Mouse (Mus musculus): ENCODE measurements around the gene Ints14. TPM values are rescaled to one million over a fixed set of nuclear protein-coding genes. Genes with fewer than 3 reads are reported as not detected.
A peak's percentile ranks its signal among the peaks of the same experiment; 100 is the strongest.
"Not testable (repeated sequence)": the region's sequence is repeated elsewhere in the genome, so short reads cannot be mapped to it uniquely, and the experiment has no call there.

Gene Ints14
- total RNA-seq, 2 experiments from 2014 or later: 19.4 to 22.2 TPM

DNA sequence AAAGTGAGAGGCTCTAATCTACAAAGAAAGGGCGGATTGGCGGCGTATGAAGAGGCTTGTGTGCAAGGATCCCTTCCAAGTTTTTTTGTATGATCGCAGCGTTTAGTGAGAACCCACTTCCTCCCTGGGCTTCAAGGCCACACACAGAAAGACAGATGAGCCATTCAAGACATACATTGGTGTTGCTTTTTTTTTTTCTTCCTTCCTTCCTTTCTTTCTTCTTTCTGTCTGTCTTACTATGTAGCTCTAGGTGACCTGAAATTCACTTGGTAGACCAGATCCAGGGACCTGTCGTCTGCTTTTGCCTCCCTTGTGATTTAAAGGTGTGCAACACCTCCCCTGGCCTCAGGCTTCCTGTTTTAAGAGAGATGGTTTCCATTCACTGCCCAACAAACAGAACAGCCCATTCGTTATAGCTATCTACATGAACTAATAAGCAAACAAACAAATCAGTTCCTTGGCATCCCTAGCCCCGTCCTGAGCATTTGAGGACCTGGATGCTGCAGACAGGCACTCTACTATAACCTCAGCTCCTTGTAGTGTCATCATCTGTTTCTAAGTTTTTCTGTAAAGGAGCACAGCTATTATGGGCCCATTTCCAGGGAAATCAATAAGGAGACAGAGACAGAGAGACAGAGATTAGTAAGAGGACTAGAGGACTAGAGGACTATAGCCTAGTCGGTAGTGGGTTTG lies 61.3 kb downstream of the Ints14 start:
- Histone ChIP-seq H3K4me3 (peak overlapping the region; percentile 88), H3K27ac (peak overlapping the region; percentile 97)
- no peak for TF ChIP-seq CTCF (IDR thresholded peaks at IDR 0.05)
- intact Hi-C loops (cut with DNase I): no loop called here
- DNase-seq (ENCODE audit: extremely low spot score in 1 of 2, low spot score in 2 of 2): no peak

DNA sequence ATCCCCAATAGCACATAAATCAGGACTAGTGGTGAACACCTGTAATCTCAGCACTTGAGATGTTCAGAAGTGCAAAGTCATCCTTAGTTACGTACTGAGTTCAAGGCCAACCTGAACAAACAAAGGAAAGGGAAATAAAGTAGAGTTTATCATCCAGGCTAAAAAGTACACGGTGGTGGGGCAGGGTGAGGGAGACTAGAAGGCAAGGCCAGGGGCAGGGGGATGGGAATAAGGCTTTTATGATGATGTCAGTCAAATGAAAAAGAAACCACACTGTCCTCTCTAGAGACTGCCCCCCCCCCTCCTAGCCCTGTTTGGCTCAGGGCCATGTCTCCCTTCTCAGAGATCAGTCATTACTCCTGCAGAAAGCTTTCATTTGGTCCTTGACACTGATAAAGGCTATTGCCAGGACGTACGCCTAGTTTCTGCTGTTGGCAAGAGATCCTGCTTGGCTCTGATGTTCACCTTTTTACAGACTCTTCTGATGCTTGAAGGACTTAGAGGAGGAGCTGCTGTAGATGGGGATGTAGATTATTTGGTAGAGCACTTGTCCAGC lies 62.0 kb downstream of the Ints14 start:
- peak overlapping the region; percentile 97; the same call in 1 of the 2 replicates for H3K27ac ChIP-seq
- TF ChIP-seq CTCF (IDR thresholded peaks at IDR 0.05): no peak
- intact Hi-C loops (cut with DNase I): no loop called here
- no peak overlapping the region for H3K4me3 ChIP-seq
- no peak for DNase-seq (ENCODE audit: extremely low spot score in 1 of 2, low spot score in 2 of 2)

DNA sequence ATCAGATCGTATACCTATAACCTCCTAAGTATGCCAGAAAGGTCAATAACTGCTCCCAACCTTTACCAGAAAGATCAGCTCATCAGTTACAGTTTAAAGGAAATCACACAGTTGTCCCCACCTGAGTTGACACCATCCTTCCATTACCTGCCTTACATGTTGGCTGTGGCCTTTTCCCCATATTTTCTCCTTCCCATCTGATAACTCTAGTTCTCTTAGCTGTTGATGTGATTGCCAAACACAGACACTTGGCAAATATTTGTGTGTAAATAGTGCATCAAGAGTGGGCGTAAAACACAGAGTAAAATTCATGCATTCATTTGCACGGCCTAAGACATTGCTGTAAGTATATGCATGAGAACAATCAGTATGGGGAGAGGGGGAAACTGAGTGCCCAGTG lies 62.7 kb downstream of the Ints14 start:
- TF ChIP-seq CTCF (IDR thresholded peaks at IDR 0.05): no peak
- no peak for DNase-seq (ENCODE audit: extremely low spot score in 1 of 2, low spot score in 2 of 2)
- no peak overlapping the region for H3K4me3 ChIP-seq
- no peak overlapping the region for H3K27ac ChIP-seq
- intact Hi-C loops (cut with DNase I): no loop called here

DNA sequence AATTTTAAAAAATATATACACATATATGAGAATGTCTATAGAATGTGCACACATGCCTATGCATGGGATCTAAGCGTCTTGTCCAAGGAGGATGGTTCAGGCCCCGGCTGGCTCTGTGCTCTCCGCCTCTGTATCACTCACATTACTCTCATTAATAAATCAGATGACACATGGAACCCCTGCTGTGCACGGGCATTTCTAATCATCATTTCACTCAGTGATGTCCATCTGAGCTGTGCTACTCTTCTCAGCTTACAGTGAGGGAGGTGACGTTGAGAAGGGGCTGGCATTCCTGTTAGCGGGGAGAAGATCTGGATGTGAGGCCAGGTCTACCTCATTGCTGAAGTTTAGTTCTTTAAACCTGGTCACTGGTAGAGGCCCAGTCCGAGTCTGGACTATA lies 66.5 kb downstream of the Ints14 start:
- intact Hi-C loops (cut with DNase I): no loop called here
- no peak for DNase-seq (ENCODE audit: extremely low spot score in 1 of 2, low spot score in 2 of 2)

DNA sequence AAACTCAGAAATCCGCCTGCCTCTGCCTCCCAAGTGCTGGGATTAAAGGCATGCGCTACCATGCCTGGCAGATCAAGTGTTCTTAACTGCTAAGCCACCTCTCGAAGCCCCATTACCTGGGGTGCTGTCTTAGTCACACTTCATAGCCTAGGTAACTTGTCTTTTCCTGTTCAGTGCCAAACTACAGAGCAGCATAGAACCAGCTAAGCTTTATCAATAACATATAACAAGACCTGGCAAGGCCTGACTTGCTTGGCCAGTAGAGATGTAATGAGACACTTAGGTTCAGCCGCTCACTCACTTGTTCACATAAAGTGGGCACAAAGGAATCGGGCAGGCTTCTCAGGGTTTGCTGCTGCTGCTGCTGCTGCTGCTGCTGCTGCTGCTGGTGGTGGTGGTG lies 67.6 kb downstream of the Ints14 start:
- no peak for TF ChIP-seq CTCF (IDR thresholded peaks at IDR 0.05)
- intact Hi-C loops (cut with DNase I): no loop called here
- H3K4me3 ChIP-seq: no peak overlapping the region
- H3K27ac ChIP-seq: no peak overlapping the region
- DNase-seq (ENCODE audit: extremely low spot score in 1 of 2, low spot score in 2 of 2): no peak

More for the DNA sequence above, 66.5 kb downstream of the Ints14 start:
- no peak for TF ChIP-seq CTCF (IDR thresholded peaks at IDR 0.05)
- Histone ChIP-seq H3K27ac (no peak overlapping the region), H3K4me3 (no peak overlapping the region)

DNA sequence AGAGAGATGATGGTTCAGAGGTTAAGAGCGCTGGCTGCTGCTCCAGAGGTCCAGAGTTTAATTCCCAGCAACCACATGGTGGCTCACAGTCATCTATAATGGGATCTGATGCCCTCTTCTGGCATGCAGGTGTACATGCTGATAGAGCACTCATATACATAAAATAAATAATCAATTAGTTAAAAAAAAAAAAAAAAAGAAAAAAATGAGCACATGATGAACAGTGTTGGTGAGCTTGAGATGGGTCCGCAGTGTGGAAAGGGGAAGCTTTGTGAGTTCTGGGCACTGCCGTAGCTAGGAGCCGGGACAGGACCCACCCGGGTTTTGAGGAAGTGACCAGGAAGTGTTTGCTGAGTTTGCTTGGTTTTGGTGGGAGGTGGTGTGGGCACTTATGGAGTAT lies 70.7 kb downstream of the Ints14 start:
- not testable (repeated sequence) for H3K27ac ChIP-seq; H3K4me3 ChIP-seq; DNase-seq (ENCODE audit: extremely low spot score in 1 of 2, low spot score in 2 of 2)
- intact Hi-C loops (cut with DNase I): loop anchor here (5.0 kb wide), 1 partner anchor 91 kb away; no protein-coding TSS in a partner anchor
- peak; percentile 10 for TF ChIP-seq CTCF (IDR thresholded peaks at IDR 0.05)

DNA sequence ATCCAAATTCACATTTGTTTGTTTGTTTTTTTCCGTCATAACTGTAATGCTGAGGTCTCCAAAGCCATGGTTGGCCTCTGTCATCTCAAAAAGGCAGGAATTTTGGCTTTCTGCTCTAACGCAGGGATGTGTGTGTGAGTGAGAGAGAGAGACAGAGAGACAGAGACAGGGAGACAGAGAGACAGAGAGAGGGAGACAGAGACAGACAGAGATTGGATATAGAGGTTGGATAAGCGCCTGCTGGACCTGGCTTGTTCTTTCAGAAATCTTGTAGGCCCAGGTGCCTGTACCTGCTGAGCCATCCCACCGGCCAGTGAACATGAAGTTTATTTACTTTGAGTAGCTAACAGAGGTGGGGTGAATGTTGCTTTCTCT lies 71.2 kb downstream of the Ints14 start:
- Histone ChIP-seq H3K4me3 (peak overlapping the region; percentile 77; the same call in 1 of the 2 replicates), H3K27ac (peak overlapping the region; percentile 98)
- no peak for TF ChIP-seq CTCF (IDR thresholded peaks at IDR 0.05)
- no peak for DNase-seq (ENCODE audit: extremely low spot score in 1 of 2, low spot score in 2 of 2)
- intact Hi-C loops (cut with DNase I): loop anchor here (5.0 kb wide), 1 partner anchor 90 kb away; no protein-coding TSS in a partner anchor

DNA sequence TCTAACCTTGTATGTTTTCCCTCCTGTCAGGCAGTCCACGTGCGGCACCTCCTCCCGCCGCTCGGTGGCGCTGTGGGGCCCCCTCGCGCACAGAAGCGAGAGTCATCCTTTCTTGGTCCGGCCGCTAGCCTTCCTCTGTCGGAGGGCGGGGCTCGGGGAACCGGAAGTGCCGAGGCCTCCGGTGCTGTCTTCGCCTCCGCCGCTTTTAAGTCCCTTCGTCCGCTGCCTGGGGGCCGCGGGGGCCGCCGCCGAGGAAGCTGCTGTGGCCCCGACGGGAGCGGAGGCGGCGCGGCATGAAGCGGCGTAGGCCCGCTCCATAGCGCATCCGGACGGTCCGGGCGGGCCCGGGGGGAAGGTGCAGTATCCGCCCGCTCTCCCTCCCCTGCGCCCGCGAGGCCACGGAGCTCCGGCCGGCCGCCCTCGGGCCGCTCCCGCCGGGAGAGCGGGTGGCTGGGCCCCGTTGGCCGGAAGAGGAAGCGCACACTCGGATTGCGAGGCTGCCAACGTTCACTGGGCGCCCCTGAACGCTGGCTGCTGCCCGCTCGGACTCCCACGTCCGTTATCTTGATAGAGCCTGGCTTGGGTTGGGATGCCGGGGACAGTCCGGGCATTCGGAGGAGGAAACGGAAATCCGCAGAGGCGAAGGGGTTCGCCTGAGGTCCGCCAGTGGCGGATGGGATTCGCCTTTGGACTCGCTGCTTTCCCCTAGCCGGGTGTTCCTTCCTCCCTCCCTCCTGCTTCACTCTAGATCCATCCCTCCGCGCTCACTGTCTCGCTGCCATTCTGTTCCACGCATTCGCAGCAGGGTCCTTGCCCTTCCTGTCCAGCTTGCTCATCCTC lies 71.8 kb downstream of the Ints14 start, which contains the start of gene Dpp8:
TSS of gene Dpp8 (plus strand) at position 146 of the 840 bp plus-strand sequence.
- DNase-seq (ENCODE audit: extremely low spot score in 1 of 2, low spot score in 2 of 2): peak; percentile 92
- H3K27ac ChIP-seq: peak within 1 kb of the TSS; percentile 98
- intact Hi-C loops (cut with DNase I): loop anchor here (5.0 kb wide), 1 partner anchor 90 kb away; no protein-coding TSS in a partner anchor
- H3K4me3 ChIP-seq: peak within 1 kb of the TSS; percentile 77
- peak; percentile 99 for TF ChIP-seq CTCF (IDR thresholded peaks at IDR 0.05)

DNA sequence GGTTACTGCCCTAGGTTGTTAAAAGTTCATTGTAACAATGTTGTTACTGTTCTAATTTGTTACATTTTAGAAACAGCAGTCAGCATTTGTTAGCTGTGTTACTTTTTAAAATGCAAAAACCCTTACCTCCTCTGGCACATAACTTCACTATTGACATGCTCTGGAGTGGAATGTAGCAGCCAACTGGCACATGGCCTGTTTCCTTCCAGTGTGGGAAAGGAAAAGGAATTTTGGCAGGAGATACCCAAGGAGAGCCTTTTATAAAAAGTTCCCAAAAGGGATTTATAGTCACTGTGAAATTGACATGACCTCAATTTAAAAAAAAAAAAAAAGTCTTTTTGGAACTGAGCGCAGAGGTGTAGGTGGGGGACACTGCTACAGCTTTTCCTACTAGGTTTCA lies 75.8 kb downstream of the Ints14 start:
- H3K4me3 ChIP-seq: no peak overlapping the region
- intact Hi-C loops (cut with DNase I): no loop called here
- no peak for DNase-seq (ENCODE audit: extremely low spot score in 1 of 2, low spot score in 2 of 2)
- TF ChIP-seq CTCF (IDR thresholded peaks at IDR 0.05): no peak
- peak overlapping the region; percentile 63; the same call in 1 of the 2 replicates for H3K27ac ChIP-seq

Small RNA genes lying within 50 kb of the gene (microRNA-seq; reads per million reads assigned to microRNA genes)
- gene Gm25640: 0 reads per million in 2 experiments

Other genes with a start within 250 kb of the Ints14 start
- 100 to 1,000 TPM; 232 to 250 TPM for gene Rab11a, start 223.1 kb upstream of the Ints14 start, total RNA-seq (2021)
- gene Dennd4a, start 149.6 kb upstream of the Ints14 start, total RNA-seq (2021): 10 to 100 TPM; 58.8 to 63.3 TPM
- under 1 TPM in 1 of 2 experiments, not detected in 1; 0.07 TPM for gene Slc24a1, start 9.3 kb upstream of the Ints14 start, total RNA-seq (2021)
- gene Hacd3, start 60.8 kb downstream of the Ints14 start, total RNA-seq (2021): 100 to 1,000 TPM; 148 to 158 TPM
- 100 to 1,000 TPM; 166 to 172 TPM for gene Dpp8, start 71.5 kb downstream of the Ints14 start, total RNA-seq (2021)
- gene Igdcc4, start 140.6 kb downstream of the Ints14 start, total RNA-seq (2021): 10 to 100 TPM; 31.8 to 33.7 TPM
- gene Igdcc3, start 180.3 kb downstream of the Ints14 start, total RNA-seq (2021): 1 to 10 TPM; 2.0 to 2.5 TPM
- gene Parp16, start 234.4 kb downstream of the Ints14 start, total RNA-seq (2021): 1 to 10 TPM; 3.6 to 4.0 TPM

Data from left cerebral cortex, adult 2 months (tissue).